Mouse (Mus musculus): ENCODE results near the gene Vmn1r95. TPM values are rescaled to one million over a fixed set of nuclear protein-coding genes. Genes with fewer than 3 reads are reported as not detected.

Gene Vmn1r95
- polyA plus RNA-seq (2012; rRNA removed; ENCODE audit: low replicate concordance), result not detected in 2 replicates

GRCm38 (mm10) chr7:20193410-20193809 is at the start of gene Vmn1r95:
Gene Vmn1r95 (plus strand): TSS chr7:20193710.

GRCm38 (mm10) chr7:20168277-20168676 is 25.2 kb upstream of the Vmn1r95 start, which contains the start of gene Vmn1r94:
Gene Vmn1r94 (minus strand): TSS chr7:20168377.

GRCm38 (mm10) chr7:20205507-20205906 is 12.0 kb downstream of the Vmn1r95 start, which contains the start of gene Gm6164:
Gene Gm6164 (minus strand): TSS chr7:20205607.

GRCm38 (mm10) chr7:20233728-20234127 is 40.2 kb downstream of the Vmn1r95 start, which contains the start of gene Gm4498:
Gene Gm4498 (minus strand): TSS chr7:20233828.

Other genes starting within 250 kb of the Vmn1r95 start
- gene Igsf23, start 243.0 kb upstream of the Vmn1r95 start, polyA plus RNA-seq (2012; rRNA removed; ENCODE audit: low replicate concordance), result 1.3 and 2.0 TPM in 2 replicates
- 0.13 and 0.19 TPM in 2 replicates for gene Ceacam20, start 228.3 kb upstream of the Vmn1r95 start, polyA plus RNA-seq (2012; rRNA removed; ENCODE audit: low replicate concordance)
- 0.10 TPM in 1 of 2 replicates, not detected in the other for gene Nlrp9b, start 202.2 kb upstream of the Vmn1r95 start, polyA plus RNA-seq (2012; rRNA removed; ENCODE audit: low replicate concordance)
- not detected in 2 replicates for gene Vmn1r91, start 94.0 kb upstream of the Vmn1r95 start, polyA plus RNA-seq (2012; rRNA removed; ENCODE audit: low replicate concordance)
- gene Gm16442, start 71.1 kb upstream of the Vmn1r95 start, polyA plus RNA-seq (2012; rRNA removed; ENCODE audit: low replicate concordance), result not detected in 2 replicates
- not detected in 2 replicates for gene Vmn1r93, start 54.6 kb upstream of the Vmn1r95 start, polyA plus RNA-seq (2012; rRNA removed; ENCODE audit: low replicate concordance)
- gene Vmn1r94, start 25.3 kb upstream of the Vmn1r95 start, polyA plus RNA-seq (2012; rRNA removed; ENCODE audit: low replicate concordance), result not detected in 2 replicates
- not detected in 2 replicates for gene Gm6164, start 11.9 kb downstream of the Vmn1r95 start, polyA plus RNA-seq (2012; rRNA removed; ENCODE audit: low replicate concordance)
- not detected in 2 replicates for gene Gm4498, start 40.1 kb downstream of the Vmn1r95 start, polyA plus RNA-seq (2012; rRNA removed; ENCODE audit: low replicate concordance)
- not detected in 2 replicates for gene Gm5890, start 69.1 kb downstream of the Vmn1r95 start, polyA plus RNA-seq (2012; rRNA removed; ENCODE audit: low replicate concordance)
- not detected in 2 replicates for gene Gm4133, start 140.4 kb downstream of the Vmn1r95 start, polyA plus RNA-seq (2012; rRNA removed; ENCODE audit: low replicate concordance)
- not detected in 2 replicates for gene Gm5728, start 181.7 kb downstream of the Vmn1r95 start, polyA plus RNA-seq (2012; rRNA removed; ENCODE audit: low replicate concordance)
- not detected in 2 replicates for gene Vmn1r100, start 224.2 kb downstream of the Vmn1r95 start, polyA plus RNA-seq (2012; rRNA removed; ENCODE audit: low replicate concordance)
- not detected in 2 replicates for gene Vmn1r101, start 248.9 kb downstream of the Vmn1r95 start, polyA plus RNA-seq (2012; rRNA removed; ENCODE audit: low replicate concordance)

Measured in mammary gland, adult 2 months (tissue).